Mouse (Mus musculus) kidney, postnatal 0 days (tissue): ENCODE data around the gene Gimap9. TPM values are rescaled to one million over a fixed set of nuclear protein-coding genes. Genes with fewer than 3 reads are reported as not detected.

Source experiments
- ATAC-seq: fragments of 200-750 bp; cut with Nextera tagmentation; replicated peaks from 2 replicates; pipeline ENCODE4 v1.8.0; 2017; ENCODE audit warnings: low read depth, moderate number of reproducible peaks, moderate TSS enrichment, moderate library complexity; ENCODE audit not compliant: low FRiP score
- DNase-seq: peaks from one replicate; pipeline ENCODE4 v3.0.0-alpha.2; 2016; ENCODE audit warnings: low spot score
- H3K27ac ChIP-seq: fragments of 300-500 bp; sonication (generic); 2 replicates; pipeline ENCODE4 v1.5.1; 2014; ENCODE audit warnings: mild to moderate bottlenecking
- H3K27me3 ChIP-seq: fragments of 300-500 bp; sonication (generic); 2 replicates; pipeline ENCODE4 v1.6.1; 2014; ENCODE audit warnings: low read length, mixed read lengths; ENCODE audit not compliant: insufficient read depth
- H3K36me3 ChIP-seq: fragments of 300-500 bp; sonication (generic); 2 replicates; pipeline ENCODE4 v1.6.1; 2014; ENCODE audit warnings: low read length, mixed read lengths; ENCODE audit not compliant: insufficient read depth
- H3K4me1 ChIP-seq: fragments of 300-500 bp; sonication (generic); replicated peaks from 2 replicates; pipeline ENCODE4 v1.6.1; 2014; ENCODE audit warnings: antibody characterized with exemption, low read length, mixed read lengths; ENCODE audit not compliant: insufficient read depth
- H3K4me2 ChIP-seq: fragments of 300-500 bp; sonication (generic); 2 replicates; pipeline ENCODE4 v1.6.1; 2014; ENCODE audit warnings: mild to moderate bottlenecking, low read length, moderate library complexity, mixed read lengths
- H3K4me3 ChIP-seq: fragments of 300-500 bp; sonication (generic); replicated peaks from 2 replicates; pipeline ENCODE4 v1.5.1; 2014; ENCODE audit warnings: low read depth, low read length
- H3K9ac ChIP-seq: fragments of 300-500 bp; sonication (generic); 2 replicates; pipeline ENCODE4 v1.6.1; 2014; ENCODE audit warnings: low read depth, low read length
- H3K9me3 ChIP-seq: fragments of 300-500 bp; sonication (generic); replicated peaks from 2 replicates; pipeline ENCODE4 v1.6.1; 2016; ENCODE audit warnings: low read length, inconsistent platforms, mixed read lengths
- CTCF ChIP-seq: IDR thresholded peaks from 2 replicates; pipeline ENCODE4 v1.5.1; 2016; ENCODE audit warnings: antibody characterized with exemption, low read depth, mild to moderate bottlenecking, moderate library complexity
- WGBS: fragments of 180-500 bp; shearing (Covaris S2); extraction: QIAGEN DNeasy Blood & Tissue Kit; methylation state at CpG from one replicate; pipeline ENCODE4 v1.1.7; 2014; 5-methylcytosine and 5-hydroxymethylcytosine counted together
- polyA plus RNA-seq: library from polyadenylated mRNA; unstranded; fragments of >200 nt; fragmentation: Nextera tagmentation; extraction: Ambion mirVana; gene quantifications from 2 replicates; pipeline ENCODE4 v1.2.1, GENCODE M21; 2015

The Gimap9 gene
- polyA plus RNA-seq, 1 experiment from 2014 or later = 15.2 TPM

DNA sequence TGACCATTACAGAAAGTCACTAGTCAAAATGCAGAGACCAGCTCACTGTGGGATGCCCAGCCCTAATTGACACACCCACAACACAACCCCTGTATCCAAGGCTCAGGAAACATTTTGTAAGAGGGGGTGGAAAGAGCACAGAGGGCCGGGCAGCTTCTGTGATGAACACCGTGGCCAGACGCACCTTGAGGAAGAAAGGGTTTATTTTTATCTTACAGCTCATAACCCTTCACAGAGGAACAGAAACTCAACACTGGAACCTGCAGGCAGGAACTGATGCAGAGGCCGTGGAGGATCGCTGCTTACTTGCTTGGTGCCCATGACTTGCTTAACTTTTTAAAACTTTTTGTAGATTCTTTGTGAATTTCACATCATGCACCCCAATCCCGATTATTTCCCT is 17.0 kb downstream of the Gimap9 start:
- Histone ChIP-seq H3K4me1 (no peaks in the 10 kb centered on the region), H3K9ac (no peak overlapping the region), H3K27me3 (no peaks in the 10 kb centered on the region), H3K4me2 (no peak overlapping the region), H3K36me3 (no peaks in the 10 kb centered on the region), H3K4me3 (no peak overlapping the region), H3K9me3 (no peaks in the 10 kb centered on the region), H3K27ac (no peak overlapping the region)
- WGBS = 83% methylated on average over 6 of the region's 6 CpGs
- DNase-seq = no peak
- no peak for TF ChIP-seq CTCF
- ATAC-seq = no peak

DNA sequence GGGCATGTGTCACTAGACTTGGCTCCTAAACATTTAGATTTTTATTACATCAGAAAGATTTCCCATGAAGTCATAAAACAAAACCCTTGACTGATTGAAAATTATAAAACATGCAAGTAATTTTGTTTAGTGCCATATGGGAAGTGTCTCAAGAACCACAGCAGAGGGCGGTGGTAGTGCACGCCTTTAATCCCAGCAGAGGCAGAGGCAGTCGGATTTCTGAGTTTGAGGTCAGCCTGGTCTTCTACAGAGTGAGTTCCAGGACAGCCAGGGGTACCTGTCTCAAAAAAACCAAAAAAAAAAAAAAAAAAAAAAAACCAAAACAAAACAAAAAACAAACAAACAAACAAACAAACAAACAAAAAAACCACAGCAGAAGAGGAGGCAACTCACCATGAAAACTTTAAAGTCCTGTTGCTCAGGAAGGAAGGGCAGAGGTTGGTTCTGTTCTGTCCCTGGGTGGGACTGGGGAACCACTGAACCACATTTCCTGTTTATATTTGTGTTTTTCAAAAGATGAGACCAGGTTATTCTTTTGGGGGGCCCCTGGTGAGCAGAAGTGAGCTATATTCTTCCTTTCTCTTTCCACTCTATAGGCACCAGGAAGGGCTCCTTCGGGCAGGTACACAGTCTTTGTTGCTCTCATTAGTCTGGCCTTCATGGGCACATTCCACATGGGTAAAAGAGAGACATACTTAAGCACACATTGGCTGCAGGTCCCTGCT is 21.1 kb downstream of the Gimap9 start:
- 80% methylated on average over 4 of the region's 4 CpGs for WGBS

DNA sequence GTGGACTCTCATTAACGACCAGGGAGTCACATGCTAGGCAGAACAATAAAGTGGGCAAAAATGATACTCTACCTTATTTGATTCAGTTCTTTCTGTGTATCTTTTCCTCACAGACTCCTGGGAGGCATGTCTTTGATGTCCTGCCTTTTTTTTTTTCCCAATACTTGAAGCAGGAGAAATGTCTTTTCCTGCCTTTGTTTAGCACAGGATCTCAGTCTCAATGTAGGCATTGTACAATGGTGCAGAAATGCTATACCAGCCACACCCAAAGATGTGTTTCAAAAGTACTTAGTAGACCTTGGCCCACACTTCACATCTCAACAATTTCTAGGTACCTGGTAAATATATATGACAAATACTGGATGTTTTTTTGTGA is 21.6 kb downstream of the Gimap9 start:
- Histone ChIP-seq H3K9me3 (no peaks in the 10 kb centered on the region), H3K36me3 (peaks cover 3% of the 10 kb centered on the region; the same call in 1 of the 2 replicates), H3K27me3 (no peaks in the 10 kb centered on the region), H3K27ac (no peak overlapping the region), H3K9ac (no peak overlapping the region), H3K4me2 (no peak overlapping the region), H3K4me3 (no peak overlapping the region), H3K4me1 (no peaks in the 10 kb centered on the region)
- 46% methylated on average over 1 of the region's 1 CpGs for WGBS
- DNase-seq = no peak
- ATAC-seq = no peak
- no peak for TF ChIP-seq CTCF

More for the DNA sequence above, 21.1 kb downstream of the Gimap9 start:
- no peaks in the 10 kb centered on the region for H3K36me3 ChIP-seq
- ATAC-seq (no peak), DNase-seq (no peak)
- no peaks in the 10 kb centered on the region for H3K9me3 ChIP-seq
- no peak overlapping the region for H3K4me3 ChIP-seq
- no peak overlapping the region for H3K4me2 ChIP-seq
- H3K27ac ChIP-seq = no peak overlapping the region; the same call in 1 of the 2 replicates
- H3K9ac ChIP-seq = no peak overlapping the region
- no peaks in the 10 kb centered on the region for H3K4me1 ChIP-seq
- H3K27me3 ChIP-seq = no peaks in the 10 kb centered on the region
- TF ChIP-seq CTCF = no peak

DNA sequence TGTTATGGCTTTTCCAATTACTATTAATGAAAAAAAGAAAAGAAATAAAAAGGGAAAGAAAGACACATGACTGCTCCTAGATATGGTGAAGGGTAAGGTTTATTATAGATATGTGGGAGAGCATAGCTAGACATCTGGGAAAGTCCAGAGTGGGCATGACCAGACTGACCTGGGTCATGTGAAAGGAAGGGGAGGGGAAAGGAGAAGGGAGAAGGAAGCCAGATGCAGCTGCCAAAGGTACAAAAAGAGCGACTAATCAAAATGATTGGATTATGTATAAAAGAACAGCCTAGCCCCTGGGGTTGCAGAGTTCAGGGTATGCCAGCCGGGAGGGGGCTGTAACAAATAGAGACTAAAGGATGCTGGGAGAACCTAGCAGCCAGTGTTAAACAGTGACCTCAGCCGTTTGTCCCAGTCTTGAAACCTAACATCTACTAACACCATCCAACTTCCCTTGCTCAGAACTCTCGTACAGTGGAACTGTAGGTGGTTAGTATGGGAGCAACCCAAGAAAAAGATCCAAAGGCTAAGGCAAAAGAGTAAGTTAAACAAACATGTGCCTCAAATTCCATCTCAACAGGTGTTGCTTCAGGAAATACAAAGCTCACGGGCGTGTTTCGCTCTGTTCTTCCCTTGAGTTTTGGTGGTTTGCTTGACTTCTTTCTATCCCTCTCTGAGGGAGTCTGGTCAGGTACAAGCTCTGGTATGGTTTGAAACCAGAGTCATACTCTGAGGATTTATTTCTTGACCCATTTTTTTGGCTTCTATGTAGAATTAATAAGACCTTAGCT is 22.3 kb downstream of the Gimap9 start:
- Histone ChIP-seq H3K36me3 (peaks cover 3% of the 10 kb centered on the region; the same call in 1 of the 2 replicates), H3K4me3 (no peak overlapping the region), H3K27ac (peak overlapping the region; percentile 50), H3K27me3 (no peaks in the 10 kb centered on the region), H3K4me1 (no peaks in the 10 kb centered on the region), H3K4me2 (no peak overlapping the region), H3K9ac (no peak overlapping the region), H3K9me3 (no peaks in the 10 kb centered on the region)
- ATAC-seq = no peak
- TF ChIP-seq CTCF = no peak
- no peak for DNase-seq
- 83% methylated on average over 7 of the region's 7 CpGs for WGBS

DNA sequence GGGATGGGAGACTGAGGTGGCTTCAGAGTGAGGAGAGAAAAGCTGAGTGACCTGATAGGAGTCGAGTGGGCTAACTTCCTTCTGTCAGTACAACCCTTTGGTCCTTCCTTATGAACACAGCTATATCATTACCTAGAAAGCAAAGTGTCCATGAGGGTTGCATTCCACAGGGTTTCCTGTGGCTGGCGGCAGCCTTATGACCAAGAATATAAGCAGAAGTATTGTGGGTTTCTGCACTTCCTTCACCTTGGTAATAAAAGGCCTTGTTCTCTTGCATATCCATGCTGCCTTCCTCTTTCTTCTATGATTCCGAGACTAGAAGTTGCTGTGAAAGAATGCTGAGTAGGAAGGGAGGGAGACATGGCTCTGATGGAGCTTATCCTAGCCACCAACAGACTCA is 23.0 kb downstream of the Gimap9 start:
- Histone ChIP-seq H3K4me1 (no peaks in the 10 kb centered on the region), H3K27ac (peak overlapping the region; percentile 64), H3K4me2 (no peak overlapping the region), H3K27me3 (no peaks in the 10 kb centered on the region), H3K9ac (no peak overlapping the region), H3K4me3 (no peak overlapping the region), H3K36me3 (peaks cover 3% of the 10 kb centered on the region; the same call in 1 of the 2 replicates), H3K9me3 (no peaks in the 10 kb centered on the region)
- 83% methylated on average over 3 of the region's 3 CpGs for WGBS
- no peak for ATAC-seq
- TF ChIP-seq CTCF = no peak
- no peak for DNase-seq

DNA sequence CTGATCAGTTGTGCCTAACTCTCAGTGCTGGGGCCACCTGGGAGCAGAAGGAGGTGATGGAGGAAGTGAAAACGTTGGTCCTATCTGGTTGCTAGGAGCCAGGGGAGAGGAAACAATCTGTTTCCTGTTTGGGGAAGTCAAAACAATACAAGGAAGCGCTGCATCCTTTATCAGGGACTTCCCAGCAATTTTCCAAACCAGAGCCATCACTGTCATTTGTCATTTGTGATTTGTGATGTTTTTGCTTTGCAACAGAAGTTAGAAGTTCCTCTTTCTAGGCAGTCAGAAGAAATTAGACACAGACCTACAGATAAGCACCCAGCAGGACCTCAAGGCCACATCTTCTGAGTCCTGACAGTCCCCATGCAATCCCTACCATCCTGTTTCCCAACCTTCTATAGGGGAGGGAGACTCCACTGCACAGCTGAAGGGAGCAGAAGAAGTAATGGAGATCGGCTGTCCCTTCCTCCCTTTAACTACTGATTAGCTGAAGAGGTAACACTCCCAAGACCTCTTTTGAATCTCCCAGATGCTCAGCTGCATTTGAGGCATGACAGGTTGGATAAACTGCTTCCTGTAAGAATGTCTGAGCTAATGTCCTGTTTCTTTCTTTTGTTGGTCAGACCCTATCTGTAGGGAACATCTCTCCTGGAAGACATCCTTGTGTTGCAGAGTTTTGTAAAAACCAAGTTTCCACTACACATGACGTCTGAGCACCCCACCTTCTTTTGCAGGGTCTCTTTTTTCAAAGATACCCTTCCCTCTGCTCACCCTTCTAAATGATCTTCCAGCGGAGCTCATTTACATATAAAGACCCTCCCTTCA is 24.5 kb downstream of the Gimap9 start:
- Histone ChIP-seq H3K9ac (no peak overlapping the region), H3K27ac (peak overlapping the region; percentile 66), H3K36me3 (peaks cover 3% of the 10 kb centered on the region; the same call in 1 of the 2 replicates), H3K9me3 (no peaks in the 10 kb centered on the region), H3K4me3 (no peak overlapping the region), H3K27me3 (no peaks in the 10 kb centered on the region), H3K4me1 (no peaks in the 10 kb centered on the region), H3K4me2 (no peak overlapping the region)
- ATAC-seq (no peak), DNase-seq (peak; percentile 61)
- no peak for TF ChIP-seq CTCF
- WGBS = 52% methylated on average over 5 of the region's 5 CpGs
